Mouse (Mus musculus): ENCODE results near the gene Gm16867.
"Not testable (repeated sequence)": the region's sequence is repeated elsewhere in the genome, so short reads cannot be mapped to it uniquely, and the experiment has no call there.

Gene Gm16867

DNA sequence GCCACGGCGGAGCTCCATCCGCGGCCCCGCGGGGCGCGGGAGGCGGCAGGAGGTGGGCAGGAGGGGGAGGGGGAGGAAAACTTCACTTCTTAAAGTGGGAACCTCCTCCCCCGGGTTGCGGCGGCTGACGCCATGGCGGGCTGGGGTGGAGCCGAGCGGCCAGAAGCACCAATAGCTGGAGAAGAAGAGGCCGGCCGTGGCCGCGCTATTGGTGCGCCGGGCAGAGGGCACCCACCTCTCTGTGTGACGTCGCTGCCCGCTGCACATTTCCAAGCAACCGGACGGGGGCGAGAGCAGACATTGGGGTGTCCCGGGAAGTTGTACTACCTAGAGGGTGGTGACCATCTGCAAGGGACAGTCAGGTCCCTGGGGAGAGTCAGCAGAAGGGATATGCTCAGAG, at the start of gene Gm16867:
TSS of gene Gm16867 (minus strand) at position 189 of the 400 bp plus-strand sequence.
- DNase-seq (ENCODE audit: inconsistent ontology term), result not testable (repeated sequence)

DNA sequence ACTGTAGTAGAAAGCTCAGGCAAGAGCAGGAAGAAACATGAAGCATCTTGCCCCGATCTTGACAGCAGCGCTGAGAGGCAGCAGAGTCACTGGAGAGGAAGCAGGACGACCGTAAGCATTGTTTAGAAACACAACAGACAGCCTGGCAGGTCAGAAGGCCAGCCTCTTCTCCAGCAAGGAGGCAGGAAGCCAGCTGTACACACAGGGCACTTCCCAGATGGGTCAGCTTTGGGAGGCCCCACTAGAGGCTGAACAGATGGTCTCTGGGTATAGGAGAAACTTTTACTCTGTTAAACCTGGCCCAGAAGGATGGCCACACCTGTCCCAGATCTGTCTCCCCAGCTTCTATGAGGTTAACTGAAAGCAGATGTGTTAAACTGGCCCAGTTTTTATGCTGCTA, 44.1 kb upstream of the Gm16867 start:
- not testable (repeated sequence) for DNase-seq (ENCODE audit: inconsistent ontology term)

DNA sequence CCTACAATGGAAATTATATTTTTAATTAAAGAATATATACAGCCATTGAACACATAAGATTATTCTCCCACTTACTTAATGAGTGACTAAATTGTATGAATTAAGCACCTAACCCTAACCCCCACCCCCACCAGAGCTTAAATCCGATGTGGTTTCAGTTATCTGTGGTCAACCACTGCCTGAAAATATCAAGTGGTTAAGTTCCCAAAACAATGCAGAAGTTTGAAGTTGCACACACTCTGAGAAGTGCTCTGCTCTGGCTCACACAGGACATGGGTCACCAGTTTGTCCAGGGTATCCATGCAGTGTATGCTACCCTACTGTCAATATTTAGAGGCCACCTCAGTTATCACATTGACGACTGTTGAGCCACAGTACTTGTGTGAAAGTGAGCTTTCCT, 41.9 kb upstream of the Gm16867 start:
- DNase-seq (ENCODE audit: inconsistent ontology term), result not testable (repeated sequence)

DNA sequence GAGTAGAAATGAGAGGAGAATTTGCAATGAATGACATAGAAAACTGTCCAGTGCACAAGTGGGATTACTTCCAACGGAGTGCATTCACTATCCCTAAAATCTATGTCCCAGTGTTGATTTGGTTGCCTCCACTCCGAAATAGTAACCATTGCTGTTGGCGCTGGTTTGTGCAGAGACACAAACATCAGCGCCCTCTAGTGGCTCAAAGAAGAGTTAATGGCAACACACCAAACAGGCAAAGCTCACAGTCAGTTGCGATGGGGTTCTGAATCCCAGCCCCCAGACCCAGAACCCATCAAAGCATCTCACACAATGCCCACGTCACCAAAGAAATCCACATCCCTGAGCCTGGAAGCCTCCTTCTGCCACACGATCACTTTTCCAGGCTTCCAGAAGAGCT, 40.9 kb upstream of the Gm16867 start:
- DNase-seq (ENCODE audit: inconsistent ontology term), result not testable (repeated sequence)

DNA sequence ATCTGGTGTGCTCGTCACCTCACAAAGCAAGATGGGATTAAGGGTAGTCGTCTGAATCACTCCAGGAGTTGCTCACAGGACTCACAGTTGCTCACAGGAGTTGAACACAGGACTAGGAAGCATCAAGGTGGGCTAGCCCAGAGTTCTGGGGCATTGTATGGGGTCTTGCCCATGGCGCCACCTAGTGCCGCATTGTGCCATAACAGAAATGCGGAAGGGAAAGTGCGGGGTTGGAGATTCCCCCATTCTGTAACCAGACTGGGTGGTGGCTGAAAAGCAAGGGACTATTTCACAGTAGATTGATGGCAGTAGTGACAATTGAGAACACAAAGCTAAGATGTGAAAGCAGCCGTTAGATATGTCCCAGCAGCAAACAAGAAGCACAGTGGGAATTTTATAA, 39.5 kb upstream of the Gm16867 start:
- DNase-seq (ENCODE audit: inconsistent ontology term), result not testable (repeated sequence)

DNA sequence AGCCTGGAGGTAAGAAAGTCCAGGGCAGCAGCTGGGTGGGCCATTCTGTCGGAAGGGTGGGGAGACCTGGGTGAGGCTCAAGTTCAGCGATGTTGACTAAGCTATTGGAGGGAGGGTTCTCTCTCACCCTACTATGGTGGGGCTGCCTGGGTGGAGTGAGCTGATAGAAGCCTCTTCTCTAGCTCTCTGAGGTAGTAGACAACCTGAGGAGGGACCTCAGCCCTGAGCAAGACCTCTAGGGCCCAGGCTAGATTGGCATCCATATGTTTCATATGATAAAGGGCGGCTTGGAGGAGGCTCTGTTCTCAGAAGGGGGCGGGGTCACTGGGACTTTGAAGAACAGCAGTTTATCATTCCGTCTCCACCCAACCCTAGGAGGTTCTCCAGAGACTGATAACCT, 37.0 kb upstream of the Gm16867 start:
- not testable (repeated sequence) for DNase-seq (ENCODE audit: inconsistent ontology term)

DNA sequence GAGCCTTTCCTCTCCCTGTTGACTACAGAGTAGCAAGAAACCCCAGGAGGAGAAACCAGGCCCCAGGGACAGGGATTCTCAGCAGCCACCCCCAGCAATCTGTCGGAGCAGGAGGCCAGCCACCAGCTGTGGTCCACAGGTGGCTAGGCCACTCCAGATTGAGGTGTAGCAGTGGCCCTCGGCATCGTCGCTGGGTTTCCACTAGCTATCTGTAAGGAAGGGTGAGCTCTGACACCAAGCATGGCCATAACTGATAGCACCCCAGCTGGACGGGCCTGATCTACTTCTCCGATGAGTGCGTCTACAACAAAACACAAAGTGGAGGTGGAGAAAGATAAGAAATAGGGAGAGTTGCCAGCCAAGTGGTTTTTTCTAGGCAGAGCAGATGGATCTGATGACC, 33.4 kb upstream of the Gm16867 start:
- not testable (repeated sequence) for DNase-seq (ENCODE audit: inconsistent ontology term)

DNA sequence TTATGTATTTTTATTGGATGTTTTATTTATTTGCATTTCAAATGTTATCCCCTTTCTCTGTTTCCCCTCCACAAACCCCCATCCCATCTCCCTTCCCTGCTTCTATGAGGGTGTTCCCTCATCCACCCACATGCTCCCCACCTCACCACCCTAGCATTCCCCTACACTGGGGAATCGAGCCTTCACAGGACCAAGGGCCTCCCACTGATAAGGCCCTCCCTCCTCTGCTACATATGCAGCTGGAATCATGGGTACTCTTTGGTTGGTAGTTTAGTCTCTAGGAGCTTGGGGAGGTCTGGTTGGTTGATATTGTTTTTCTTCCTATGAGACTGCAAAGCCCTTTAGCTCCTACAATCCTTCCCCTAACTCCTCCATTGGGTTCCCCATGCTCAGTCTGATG, 23.0 kb upstream of the Gm16867 start:
- DNase-seq (ENCODE audit: inconsistent ontology term), result not testable (repeated sequence)

DNA sequence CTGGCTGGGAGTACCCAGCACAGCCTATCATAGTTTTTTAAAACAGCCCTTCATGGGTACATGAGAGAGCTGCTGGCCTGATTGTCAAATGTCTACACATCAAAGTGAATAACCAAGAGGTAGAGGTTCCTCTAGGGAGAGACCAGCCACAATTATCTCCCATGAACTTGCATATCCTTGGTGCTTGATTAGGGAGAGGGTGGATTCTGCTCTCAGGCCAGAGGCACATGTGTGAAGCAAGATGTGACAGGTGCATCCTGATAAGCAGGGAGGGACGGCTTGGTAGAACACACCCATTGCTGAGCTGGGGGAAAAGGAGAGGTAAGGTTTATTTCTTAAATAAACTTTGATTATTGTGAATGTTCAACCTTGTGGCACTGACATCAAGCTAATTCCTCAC, 19.8 kb upstream of the Gm16867 start:
- DNase-seq (ENCODE audit: inconsistent ontology term), result not testable (repeated sequence)

DNA sequence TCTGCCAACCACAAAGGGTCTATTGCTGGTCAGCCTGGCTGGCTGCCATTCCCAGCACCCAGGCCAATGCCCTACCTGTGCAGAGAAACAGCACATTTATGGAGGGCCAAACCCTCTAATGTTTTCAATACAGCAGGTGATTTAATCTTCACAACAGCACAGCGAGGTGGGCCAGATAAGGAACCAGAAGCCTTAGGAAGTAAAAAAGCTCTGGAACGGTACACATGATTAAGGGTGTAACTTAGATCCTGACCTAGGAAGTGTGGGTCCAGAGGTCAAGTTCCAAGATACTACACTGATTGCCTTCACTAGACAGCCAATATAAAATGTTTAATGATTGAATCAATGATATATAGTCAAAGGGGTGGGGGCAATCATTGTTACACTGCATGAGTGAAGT, 17.6 kb upstream of the Gm16867 start:
- DNase-seq (ENCODE audit: inconsistent ontology term), result not testable (repeated sequence)

DNA sequence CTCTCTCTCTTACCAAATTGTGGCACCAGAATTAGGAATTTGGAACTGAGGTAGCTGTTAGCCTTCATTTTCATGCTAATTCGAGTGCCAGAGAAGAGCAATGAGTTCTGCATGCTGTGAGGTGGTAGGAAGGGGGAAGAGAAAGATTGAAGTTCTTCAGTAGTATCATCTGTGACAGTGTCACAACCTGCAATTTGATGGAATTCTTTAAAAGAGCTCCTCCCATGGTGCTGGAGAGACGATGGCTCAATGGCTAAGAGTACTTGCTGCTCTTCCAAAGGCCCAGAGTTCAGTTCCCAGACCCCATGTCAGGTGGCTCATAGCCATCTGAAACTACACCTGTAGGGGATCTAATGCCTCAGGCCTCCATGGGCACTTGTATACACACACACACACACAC, 9.3 kb upstream of the Gm16867 start, which contains the start of gene Gm27179:
TSS of gene Gm27179 (minus strand) at position 101 of the 400 bp plus-strand sequence.
- not testable (repeated sequence) for DNase-seq (ENCODE audit: inconsistent ontology term)

DNA sequence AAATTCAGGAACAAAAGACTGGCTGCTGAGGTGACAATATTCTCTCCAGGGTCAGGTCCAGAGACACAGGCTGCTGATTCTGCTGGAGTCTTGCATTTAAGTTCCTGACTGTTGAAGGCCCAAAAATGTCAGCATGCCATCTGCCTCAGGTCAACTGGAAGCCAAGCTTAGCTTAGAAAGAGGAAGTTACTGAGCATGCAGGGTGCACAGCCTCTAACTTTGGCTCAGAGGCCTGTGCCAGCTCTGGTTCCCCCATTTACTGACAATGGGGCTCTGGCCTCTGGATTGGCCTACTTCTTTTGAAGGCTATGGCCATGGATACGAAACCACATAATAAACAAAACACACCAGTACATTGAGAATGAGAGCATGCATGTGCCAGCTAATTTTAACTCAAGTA, 3.8 kb upstream of the Gm16867 start:
- not testable (repeated sequence) for DNase-seq (ENCODE audit: inconsistent ontology term)

DNA sequence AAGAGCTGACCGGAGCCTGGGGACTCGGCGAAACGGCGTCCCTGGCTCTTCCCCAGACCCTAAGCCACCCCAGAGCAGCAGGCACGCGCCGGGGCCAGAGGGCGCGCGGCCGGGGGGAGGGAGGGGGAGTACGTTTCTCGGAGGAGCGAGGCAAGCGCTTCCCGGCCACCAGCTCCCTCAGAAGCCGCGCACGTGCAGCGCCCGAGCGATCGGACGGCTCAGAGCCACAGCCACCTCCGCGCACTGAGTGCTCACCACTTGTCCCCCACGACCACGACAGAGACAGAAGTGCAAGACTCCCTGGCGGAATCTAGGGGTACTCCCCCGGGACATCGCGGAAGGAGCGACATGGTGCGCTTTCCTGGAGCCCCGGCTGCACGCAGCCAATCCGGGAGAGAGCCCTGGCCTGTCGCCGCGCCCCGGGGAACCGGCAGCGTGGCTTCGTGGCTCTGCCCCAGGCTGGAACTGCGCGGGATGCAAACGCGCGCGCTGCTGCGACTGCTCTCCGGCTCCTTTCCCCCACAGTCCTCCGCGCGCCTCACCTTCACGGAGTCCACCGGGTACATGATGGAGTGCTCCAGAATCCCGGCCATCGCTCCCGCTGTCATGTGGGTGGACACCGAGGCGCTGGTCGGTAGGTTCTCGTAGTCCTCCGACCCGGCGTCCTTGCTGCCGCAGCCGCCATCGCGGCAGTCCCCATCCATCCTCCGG, 567 bp downstream of the Gm16867 start:
- DNase-seq (ENCODE audit: inconsistent ontology term), result not testable (repeated sequence)

DNA sequence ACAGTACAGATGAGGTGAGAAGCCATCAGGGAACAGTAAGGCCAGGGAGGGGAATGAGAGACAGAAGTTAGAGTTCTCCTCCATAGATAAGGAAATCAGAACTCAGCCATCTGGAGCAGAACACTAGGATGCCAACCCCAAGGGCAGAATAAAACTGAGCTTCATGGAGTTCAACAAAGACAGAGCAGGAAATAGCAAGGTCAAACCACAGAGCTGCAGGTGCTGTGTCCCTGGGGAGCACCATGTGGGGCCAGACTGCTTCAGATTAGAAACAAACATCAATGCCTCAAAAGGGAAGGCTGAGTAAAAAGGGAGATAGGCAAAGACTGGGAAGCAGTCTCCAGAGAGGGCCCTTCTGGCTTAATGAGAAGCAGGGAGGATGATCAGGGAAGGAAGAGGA, 6.9 kb downstream of the Gm16867 start:
- not testable (repeated sequence) for DNase-seq (ENCODE audit: inconsistent ontology term)

DNA sequence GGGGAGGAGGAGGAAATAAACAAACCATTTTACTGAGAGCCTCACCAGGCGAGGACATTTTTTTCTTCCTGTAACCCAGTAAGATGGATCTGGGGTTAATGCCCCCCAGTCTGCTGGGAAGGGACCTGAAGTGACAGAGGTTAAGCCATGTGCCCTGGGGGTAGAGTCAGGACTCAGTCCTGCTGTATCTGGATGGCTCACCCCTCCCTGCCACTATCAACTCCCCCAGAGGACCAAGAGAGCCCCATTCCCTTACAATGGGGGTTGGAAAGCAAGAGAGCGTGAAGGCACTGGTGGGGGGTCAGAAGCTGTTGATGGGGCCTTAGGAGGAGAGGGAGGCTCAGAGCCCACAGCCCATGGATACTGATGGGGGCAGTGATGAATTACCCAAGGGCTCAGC, 8.2 kb downstream of the Gm16867 start:
- not testable (repeated sequence) for DNase-seq (ENCODE audit: inconsistent ontology term)

DNA sequence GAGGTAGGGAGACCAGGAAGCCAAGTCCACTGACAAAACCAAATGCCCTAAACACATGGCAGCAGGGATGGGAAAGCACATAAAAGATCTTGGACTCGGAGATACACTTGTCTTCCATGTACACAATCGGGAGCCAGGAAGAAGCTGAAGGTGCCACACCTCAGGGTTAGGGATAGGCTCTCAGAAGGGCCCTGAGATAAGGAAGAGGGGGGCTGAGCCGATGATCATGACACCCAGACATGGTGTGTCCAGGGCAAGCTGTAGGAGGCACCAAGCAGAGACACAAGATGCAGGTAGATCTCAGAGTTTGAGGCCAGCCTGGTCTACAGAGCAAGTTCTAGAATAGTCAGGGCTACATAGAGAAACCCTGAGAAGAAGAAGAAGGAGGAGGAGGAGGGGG, 8.6 kb downstream of the Gm16867 start:
- not testable (repeated sequence) for DNase-seq (ENCODE audit: inconsistent ontology term)

DNA sequence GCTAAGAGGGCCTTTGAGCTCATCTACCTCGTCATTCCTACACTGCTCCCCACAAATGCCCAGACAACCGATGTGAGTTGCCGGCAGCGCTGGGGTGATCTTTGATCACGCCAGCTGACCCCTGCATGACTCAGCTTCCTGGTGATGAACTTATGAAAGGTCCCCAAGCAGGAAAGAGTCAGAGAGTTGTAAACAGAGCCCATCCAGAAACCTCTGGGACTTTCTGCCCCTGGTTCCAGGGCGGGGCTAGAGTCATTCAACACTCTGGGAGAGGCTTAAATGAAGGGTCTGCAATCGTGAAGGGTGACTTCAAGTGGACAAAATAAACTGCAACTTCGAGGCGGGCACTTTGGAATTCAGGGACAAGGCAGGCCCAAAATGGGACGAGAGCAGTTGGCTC, 15.2 kb downstream of the Gm16867 start:
- not testable (repeated sequence) for DNase-seq (ENCODE audit: inconsistent ontology term)

DNA sequence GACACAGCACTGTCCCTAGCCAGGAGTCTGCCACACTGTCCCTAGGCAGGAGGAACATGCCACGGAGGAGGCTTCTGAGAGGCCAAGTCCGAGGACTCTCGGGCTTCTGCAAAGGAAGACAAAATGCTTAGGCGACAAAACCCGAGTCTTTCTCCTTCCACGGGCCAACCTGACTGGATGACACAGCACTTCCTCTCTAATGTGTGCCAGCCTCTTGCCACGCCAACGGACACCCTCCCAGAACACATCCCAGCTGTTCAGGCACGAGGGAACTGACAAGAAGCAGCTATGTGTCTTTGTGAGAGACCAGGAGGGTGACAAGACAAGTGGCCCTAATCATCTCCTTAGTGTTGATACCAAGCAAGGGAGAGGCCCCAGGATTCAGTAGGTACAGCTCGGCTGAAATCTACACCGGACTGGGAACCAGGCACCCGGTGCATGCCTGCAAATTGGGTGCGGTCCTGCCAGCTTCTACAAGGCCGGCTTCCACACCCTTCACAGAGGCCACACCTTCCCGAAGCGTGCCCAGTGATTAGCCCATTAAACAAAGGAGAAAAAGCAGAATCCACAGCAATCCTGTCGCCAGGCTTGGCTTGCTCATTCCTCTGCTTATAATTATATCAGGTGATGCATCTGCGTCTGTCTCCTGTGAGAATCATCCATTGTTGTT, 17.6 kb downstream of the Gm16867 start:
- DNase-seq (ENCODE audit: inconsistent ontology term), result not testable (repeated sequence)

DNA sequence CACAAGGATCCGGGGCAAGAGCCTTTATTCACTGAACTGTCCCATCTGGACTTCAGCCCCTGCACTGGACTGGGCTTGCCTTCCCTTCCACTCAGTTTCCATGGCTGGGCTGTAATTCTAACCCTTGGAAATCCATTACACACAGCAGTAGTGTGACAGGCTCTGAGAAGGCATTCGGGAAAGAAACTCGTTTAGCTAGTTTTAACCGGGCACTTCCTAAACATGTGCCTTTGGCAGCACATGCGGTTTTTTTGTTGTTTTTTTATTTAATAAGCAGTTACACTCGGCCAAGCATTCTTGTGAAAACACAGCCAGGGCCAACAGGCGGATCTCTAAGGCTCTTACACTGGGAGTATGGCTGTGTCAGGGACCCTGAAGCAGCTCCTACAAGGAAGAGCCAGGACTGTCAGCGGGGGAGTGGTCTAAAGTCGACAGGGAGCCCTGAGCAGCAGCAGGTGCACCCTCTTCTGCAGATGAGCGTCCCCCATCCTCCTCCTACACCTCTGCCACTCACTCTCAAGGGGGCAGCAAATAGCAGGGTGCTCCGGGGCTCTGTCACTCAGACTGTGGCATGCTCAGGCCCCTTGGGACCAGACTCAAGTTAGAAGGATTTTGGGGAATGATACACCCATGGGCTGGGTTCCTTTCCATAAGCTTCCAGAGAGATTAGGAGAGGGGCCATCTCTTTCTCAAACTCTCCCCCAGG, 29.1 kb downstream of the Gm16867 start:
- not testable (repeated sequence) for DNase-seq (ENCODE audit: inconsistent ontology term)

DNA sequence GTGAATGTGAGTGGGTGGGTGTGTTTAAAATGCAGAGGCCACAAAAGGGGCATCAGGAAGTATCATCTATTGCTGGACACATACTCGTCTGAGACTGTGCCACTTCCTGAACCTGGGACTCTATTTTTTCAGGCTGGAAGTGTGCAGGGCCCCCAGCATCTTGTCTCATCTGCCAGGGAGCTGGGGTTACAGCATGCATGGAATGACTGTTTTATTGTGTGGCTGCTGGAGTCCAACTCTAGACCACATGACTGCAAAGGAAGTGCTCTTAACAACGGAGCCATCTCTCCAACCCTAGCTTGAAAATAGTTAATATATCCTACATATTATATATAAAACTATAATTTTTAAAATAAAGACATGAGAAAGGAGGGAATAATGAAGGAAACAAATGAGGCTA, 29.8 kb downstream of the Gm16867 start:
- DNase-seq (ENCODE audit: inconsistent ontology term), result not testable (repeated sequence)

DNA sequence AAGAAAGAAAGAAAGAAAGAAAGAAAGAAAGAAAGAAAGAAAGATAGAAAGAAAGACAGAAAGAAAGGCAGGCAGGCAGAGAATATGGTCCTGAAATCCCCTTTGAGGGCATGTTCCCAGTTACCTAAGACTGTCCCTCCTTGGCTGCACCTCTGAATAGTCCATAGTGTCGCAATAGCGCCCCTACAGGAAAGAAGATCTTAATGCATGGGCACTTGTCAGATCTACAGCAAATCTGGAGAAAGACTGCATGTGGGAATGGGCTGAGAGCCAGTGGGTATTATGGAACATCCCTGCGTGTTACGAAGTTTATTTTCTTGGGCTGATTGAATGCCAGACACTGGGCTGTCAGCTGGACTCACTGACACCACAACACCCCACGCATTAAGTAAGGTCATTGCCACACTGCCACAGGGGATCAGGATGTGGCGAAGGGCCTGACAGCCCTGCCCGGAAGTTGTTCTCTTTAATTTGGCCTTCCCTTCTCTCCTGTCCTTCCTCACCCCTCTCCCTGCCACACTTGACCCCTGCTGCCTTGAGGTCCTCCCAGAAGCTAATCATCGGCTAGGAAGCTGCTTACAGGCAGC, 32.9 kb downstream of the Gm16867 start:
- DNase-seq (ENCODE audit: inconsistent ontology term), result not testable (repeated sequence)
